Mouse (Mus musculus) CH12.LX (cell line): ENCODE results near the gene AC141477.1.

Source experiments
- CHD2 ChIP-seq: IDR thresholded peaks from 2 replicates; pipeline ENCODE4 v1.6.1; 2011; ENCODE audit warnings: low read length, improper control_type of control experiment
- CTCF ChIP-seq, 2 experiments: IDR thresholded peaks in 1 of 2; conservative IDR thresholded peaks in 1 of 2; 2 replicates each; pipeline ENCODE4 v1.5.1; 2011 to 2012; ENCODE audit warnings: low read depth in 2 of 2, low read length in 2 of 2, improper control_type of control experiment in 1 of 2, inconsistent platforms in 1 of 2, mild to moderate bottlenecking in 1 of 2, moderate library complexity in 1 of 2
- E2F4 ChIP-seq: IDR thresholded peaks from 2 replicates; pipeline ENCODE4 v1.6.1; 2011; ENCODE audit warnings: low read depth, low read length, improper control_type of control experiment; ENCODE audit not compliant: insufficient replicate concordance
- EP300 ChIP-seq: IDR thresholded peaks from 2 replicates; pipeline ENCODE4 v1.6.1; 2011; ENCODE audit warnings: low read length, improper control_type of control experiment
- IRF4 ChIP-seq: IDR thresholded peaks from 2 replicates; pipeline ENCODE4 v1.6.1; 2014; ENCODE audit warnings: low read depth, mild to moderate bottlenecking, inconsistent platforms, low read length, improper control_type of control experiment
- MAFK ChIP-seq: IDR thresholded peaks from 2 replicates; pipeline ENCODE4 v1.6.1; 2011; ENCODE audit warnings: low read length, improper control_type of control experiment; ENCODE audit not compliant: insufficient replicate concordance
- MAX ChIP-seq: IDR thresholded peaks from 2 replicates; pipeline ENCODE4 v1.6.1; 2011; ENCODE audit warnings: low read length, improper control_type of control experiment
- MEF2A ChIP-seq: IDR thresholded peaks from 2 replicates; pipeline ENCODE4 v1.6.1; 2014; ENCODE audit warnings: low read depth, mild to moderate bottlenecking, inconsistent platforms, low read length, improper control_type of control experiment, borderline replicate concordance
- TBP ChIP-seq: conservative IDR thresholded peaks from 2 replicates; pipeline ENCODE4 v1.6.1; 2011; ENCODE audit warnings: low read depth, low read length, improper control_type of control experiment
- USF1 ChIP-seq: IDR thresholded peaks from 2 replicates; pipeline ENCODE4 v1.6.1; 2014; ENCODE audit warnings: low read depth, mild to moderate bottlenecking, inconsistent platforms, low read length, improper control_type of control experiment
- ZMIZ1 ChIP-seq: IDR thresholded peaks from 2 replicates; pipeline ENCODE4 v1.6.1; 2012; ENCODE audit warnings: low read depth, mild to moderate bottlenecking, inconsistent platforms, low read length, improper control_type of control experiment

DNA sequence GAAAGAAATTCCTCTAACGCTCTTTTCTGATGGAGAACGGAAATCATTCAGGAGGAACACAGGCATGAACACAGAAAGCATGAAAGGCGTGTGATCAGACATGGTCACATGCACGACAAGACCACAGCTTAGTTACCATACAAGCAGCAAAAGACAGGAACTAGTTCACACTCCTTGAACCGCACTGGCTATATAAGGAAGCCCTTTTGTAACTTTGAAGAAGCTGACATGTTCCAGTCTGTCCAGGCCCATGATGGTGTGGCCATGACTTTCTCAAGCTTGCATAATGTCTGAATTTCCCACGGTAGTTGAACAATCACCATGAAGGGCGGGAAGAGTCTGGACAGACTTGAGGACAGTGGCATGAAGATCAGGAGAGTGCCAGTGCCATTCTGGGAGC is 14.6 kb downstream of the AC141477.1 start:
- TF ChIP-seq CHD2 (no peak), MAFK (no peak), TBP (no peak), MEF2A (no peak), USF1 (no peak), CTCF (conservative IDR thresholded peaks at IDR 0.05 in 1 of 2, IDR thresholded peaks at IDR 0.05 in 1 of 2; ENCODE audit: low read depth in 2 of 2, low read length in 2 of 2) (no peak), MAX (no peak), EP300 (no peak), ZMIZ1 (no peak), IRF4 (no peak), E2F4 (no peak)
